Mouse (Mus musculus) cerebellum, adult 2 months (tissue): Measurements from ENCODE around the gene Tmie. TPM values are rescaled to one million over a fixed set of nuclear protein-coding genes. Genes with fewer than 3 reads are reported as not detected.
A peak's percentile ranks its signal among the peaks of the same experiment; 100 is the strongest.

Source experiments
- DNase-seq, 2 experiments: peaks; one replicate each; pipeline ENCODE4 v3.0.0; 2021
- H3K27ac ChIP-seq: fragments of 200-500 bp; 2 replicates; pipeline ENCODE4 v1.5.1; 2012; ENCODE audit warnings: low read length, control low read depth, inconsistent platforms; ENCODE audit not compliant: insufficient read depth
- H3K27me3 ChIP-seq: fragments of 200-500 bp; 2 replicates; pipeline ENCODE4 v1.6.1; 2012; ENCODE audit warnings: inconsistent platforms, mild to moderate bottlenecking, low read length, moderate library complexity; ENCODE audit not compliant: control insufficient read depth, insufficient read depth
- H3K4me1 ChIP-seq: fragments of 200-500 bp; 2 replicates; pipeline ENCODE4 v1.6.1; 2011; ENCODE audit warnings: low read length; ENCODE audit not compliant: control insufficient read depth, insufficient read depth
- H3K4me3 ChIP-seq: fragments of 200-500 bp; replicated peaks from 2 replicates; pipeline ENCODE3; 2011; ENCODE audit warnings: mild to moderate bottlenecking, low read depth, low read length, control low read depth; ENCODE audit not compliant: insufficient read depth
- CTCF ChIP-seq: fragments of 200-500 bp; IDR thresholded peaks from 2 replicates; pipeline ENCODE4 v1.5.1; 2011; ENCODE audit warnings: low read depth, mild to moderate bottlenecking, control low read depth, low read length, moderate library complexity, borderline replicate concordance; ENCODE audit not compliant: insufficient read depth
- POLR2A ChIP-seq: fragments of 200-500 bp; IDR thresholded peaks from 2 replicates; pipeline ENCODE4 v1.6.1; 2011; ENCODE audit warnings: low read length, control low read depth, borderline replicate concordance; ENCODE audit not compliant: insufficient read depth
- WGBS: fragments of 180-500 bp; shearing (Covaris S2); methylation state at CpG from one replicate; pipeline ENCODE4 v1.1.7; 2018; 5-methylcytosine and 5-hydroxymethylcytosine counted together
- polyA plus RNA-seq: library from polyadenylated mRNA; depleted of rRNA; stranded (reverse); fragments of >200 nt; gene quantifications from 2 replicates; pipeline ENCODE4 v1.2.3, GENCODE M21; 2012

Tmie gene
- polyA plus RNA-seq, 1 experiment: 3.7 TPM

- 70% methylated on average over 2 of the region's 2 CpGs for WGBS
- Histone ChIP-seq H3K27ac (no peak overlapping the region), H3K4me3 (no peak overlapping the region), H3K4me1 (no peaks in the 10 kb centered on the region), H3K27me3 (no peaks in the 10 kb centered on the region)
- no peak for DNase-seq
- TF ChIP-seq POLR2A (no peak), CTCF (no peak)
These were observed 38.5 kb downstream of the Tmie start for GRCm38 (mm10) chr9:110841438-110841837.

- no peaks in the 10 kb centered on the region for H3K27me3 ChIP-seq
- no peaks in the 10 kb centered on the region for H3K4me1 ChIP-seq
- no peak overlapping the region for H3K4me3 ChIP-seq
- H3K27ac ChIP-seq: no peak overlapping the region
- DNase-seq: no peak
- TF ChIP-seq POLR2A (no peak), CTCF (no peak)
- 44% methylated on average over 6 of the region's 6 CpGs for WGBS
These were observed 39.0 kb downstream of the Tmie start for GRCm38 (mm10) chr9:110840905-110841304.

GRCm38 (mm10) chr9:110836112-110836511, 43.8 kb downstream of the Tmie start:
- DNase-seq: peak in 1 of 2 experiments; percentile 12
- TF ChIP-seq POLR2A (no peak), CTCF (no peak)
- Histone ChIP-seq H3K4me3 (no peak overlapping the region), H3K27ac (no peak overlapping the region), H3K27me3 (no peaks in the 10 kb centered on the region), H3K4me1 (no peaks in the 10 kb centered on the region)
- WGBS: 50% methylated on average over 2 of the region's 2 CpGs

GRCm38 (mm10) chr9:110834961-110835360, 45.0 kb downstream of the Tmie start:
- Histone ChIP-seq H3K4me1 (no peaks in the 10 kb centered on the region), H3K27ac (no peak overlapping the region), H3K27me3 (no peaks in the 10 kb centered on the region), H3K4me3 (no peak overlapping the region)
- no peak for TF ChIP-seq POLR2A
- no peak for TF ChIP-seq CTCF
- WGBS: 41% methylated on average over 10 of the region's 10 CpGs
- DNase-seq: no peak

GRCm38 (mm10) chr9:110834411-110834810, 45.5 kb downstream of the Tmie start, which contains the start of gene Prss45:
Gene Prss45 (plus strand): TSS chr9:110834588.
- WGBS: 87% methylated on average over 19 of the region's 19 CpGs
- TF ChIP-seq POLR2A (no peak), CTCF (no peak)
- no peaks in the 10 kb centered on the region for H3K27me3 ChIP-seq
- no peak within 1 kb of the TSS for H3K4me3 ChIP-seq
- H3K4me1 ChIP-seq: no peaks in the 10 kb centered on the region
- no peak for DNase-seq
- no peak within 1 kb of the TSS; the same call in 1 of the 2 replicates for H3K27ac ChIP-seq

GRCm38 (mm10) chr9:110833021-110833420, 46.9 kb downstream of the Tmie start:
- 77% methylated on average over 5 of the region's 5 CpGs for WGBS
- TF ChIP-seq CTCF (no peak), POLR2A (no peak)
- no peak overlapping the region for H3K4me3 ChIP-seq
- no peaks in the 10 kb centered on the region for H3K4me1 ChIP-seq
- no peak for DNase-seq
- H3K27ac ChIP-seq: no peak overlapping the region
- no peaks in the 10 kb centered on the region for H3K27me3 ChIP-seq

GRCm38 (mm10) chr9:110826390-110826789, 53.5 kb downstream of the Tmie start, which contains the start of gene Prss43:
Gene Prss43 (plus strand): TSS chr9:110826690.
- no peaks in the 10 kb centered on the region for H3K4me1 ChIP-seq
- TF ChIP-seq CTCF: no peak
- TF ChIP-seq POLR2A: no peak
- no peak within 1 kb of the TSS for H3K27ac ChIP-seq
- H3K4me3 ChIP-seq: no peak within 1 kb of the TSS
- H3K27me3 ChIP-seq: no peaks in the 10 kb centered on the region
- no peak for DNase-seq
- 86% methylated on average over 3 of the region's 3 CpGs for WGBS

- Histone ChIP-seq H3K27ac (no peak overlapping the region), H3K27me3 (no peaks in the 10 kb centered on the region), H3K4me1 (no peaks in the 10 kb centered on the region), H3K4me3 (no peak overlapping the region)
- 20% methylated on average over 7 of the region's 7 CpGs for WGBS
- TF ChIP-seq POLR2A: no peak
- TF ChIP-seq CTCF: no peak
- DNase-seq: no peak
These were observed 54.1 kb downstream of the Tmie start for GRCm38 (mm10) chr9:110825832-110826231.
